8 mouse cellular contexts compared by ENCODE assay signal in genomic region chr7:101323141-101323594, GRCm38 (mm10). TPM values are rescaled to one million over a fixed set of nuclear protein-coding genes. Genes with fewer than 3 reads are reported as not detected.
DNase-seq lines count a peak whose midpoint lies in the region; ATAC-seq and TF ChIP-seq lines count a peak whose summit lies in the region.

No protein-coding gene starts in this region.

- H3K4me1 ChIP-seq in hindbrain, embryonic 13.5 days (replicated peaks): peaks cover 26% of the 10 kb centered on the region
- 0 out of 2 replicates have a peak, but pooled peaks cover 6% of the 10 kb centered on the region for H3K4me1 ChIP-seq in hindbrain, embryonic 14.5 days (replicated peaks; ENCODE audit: control insufficient read depth, insufficient read depth, low read length)
- peaks cover 33% of the 10 kb centered on the region for H3K4me1 ChIP-seq in intestine, embryonic 15.5 days (replicated peaks)
- peaks cover 21 to 55% of the 10 kb centered on the region in 2 experiments for H3K4me1 ChIP-seq in liver, embryonic 14.5 days (replicated peaks; ENCODE audit: control insufficient read depth in 2 of 2, insufficient read depth in 2 of 2, low read length in 1 of 2)

- no peak for DNase-seq in hindbrain, embryonic 14.5 days (ENCODE audit: low spot score)
- DNase-seq in cerebellum, adult 8-10 months: peak; percentile 42
- DNase-seq in liver, embryonic 14.5 days (ENCODE audit: low read depth in 3 of 3, low spot score in 3 of 3): no peak
- DNase-seq in adrenal gland, adult 2 months: no peak
- no peak for DNase-seq in embryo, embryonic 10.5 days (ENCODE audit: low spot score)
- DNase-seq in left cerebral cortex, adult 2 months (ENCODE audit: extremely low spot score in 1 of 2, low spot score in 2 of 2): no peak

- no peaks in the 10 kb centered on the region for H3K36me3 ChIP-seq in hindbrain, embryonic 13.5 days
- H3K36me3 ChIP-seq in hindbrain, embryonic 14.5 days (replicated peaks; ENCODE audit: control insufficient read depth, insufficient read depth): no peaks in the 10 kb centered on the region
- no peaks in the 10 kb centered on the region for H3K36me3 ChIP-seq in intestine, embryonic 15.5 days
- H3K36me3 ChIP-seq in liver, embryonic 14.5 days (replicated peaks; ENCODE audit: control insufficient read depth, insufficient read depth, low read depth): no peaks in the 10 kb centered on the region; the same call in 1 of the 2 replicates

- 63% methylated on average over 4 of the region's 4 CpGs for WGBS in hindbrain, embryonic 13.5 days
- 59% methylated on average over 4 of the region's 4 CpGs for WGBS in hindbrain, embryonic 14.5 days
- WGBS in intestine, embryonic 15.5 days: 47% methylated on average over 4 of the region's 4 CpGs
- WGBS in liver, embryonic 14.5 days (ENCODE audit: insufficient replicate concordance): 34% methylated on average over 4 of the region's 4 CpGs

- no peak overlapping the region for H3K4me2 ChIP-seq in hindbrain, embryonic 13.5 days
- H3K4me2 ChIP-seq in hindbrain, embryonic 14.5 days (replicated peaks): no peak overlapping the region
- H3K4me2 ChIP-seq in intestine, embryonic 15.5 days (replicated peaks): peak overlapping the region; percentile 96
- H3K4me2 ChIP-seq in liver, embryonic 14.5 days (ENCODE audit: low read depth): peak overlapping the region; percentile 76

- no peak for ATAC-seq in hindbrain, embryonic 13.5 days (ENCODE audit: low FRiP score)
- no peak for ATAC-seq in hindbrain, embryonic 14.5 days (ENCODE audit: low FRiP score)
- peak; percentile 72 for ATAC-seq in intestine, embryonic 15.5 days
- ATAC-seq in liver, embryonic 14.5 days (ENCODE audit: insufficient read depth): peak; percentile 49

- 0 out of 2 replicates have a peak overlapping the region, but pooled peaks have one; percentile 25 for H3K9ac ChIP-seq in hindbrain, embryonic 13.5 days
- no peak overlapping the region for H3K9ac ChIP-seq in hindbrain, embryonic 14.5 days
- H3K9ac ChIP-seq in intestine, embryonic 15.5 days: peak overlapping the region; percentile 73
- no peak overlapping the region for H3K9ac ChIP-seq in liver, embryonic 14.5 days (replicated peaks)

- no peaks in the 10 kb centered on the region for H3K9me3 ChIP-seq in hindbrain, embryonic 13.5 days
- no peaks in the 10 kb centered on the region for H3K9me3 ChIP-seq in hindbrain, embryonic 14.5 days (ENCODE audit: control insufficient read depth, low read length)
- H3K9me3 ChIP-seq in intestine, embryonic 15.5 days: no peaks in the 10 kb centered on the region
- H3K9me3 ChIP-seq in liver, embryonic 14.5 days (ENCODE audit: control insufficient read depth, low read length): no peaks in the 10 kb centered on the region

- peaks cover 41% of the 10 kb centered on the region for H3K27me3 ChIP-seq in hindbrain, embryonic 13.5 days
- 0 out of 2 replicates have a peak, but pooled peaks cover 3% of the 10 kb centered on the region for H3K27me3 ChIP-seq in hindbrain, embryonic 14.5 days (ENCODE audit: control insufficient read depth, insufficient read depth, low read length)
- H3K27me3 ChIP-seq in intestine, embryonic 15.5 days (replicated peaks): no peaks in the 10 kb centered on the region
- no peaks in the 10 kb centered on the region for H3K27me3 ChIP-seq in liver, embryonic 14.5 days (ENCODE audit: control insufficient read depth, insufficient read depth, low read length)

- TF ChIP-seq CTCF in liver, embryonic 14.5 days (IDR thresholded peaks at IDR 0.05; ENCODE audit: low read depth): peak; percentile 64
- TF ChIP-seq CTCF in left cerebral cortex, adult 2 months (IDR thresholded peaks at IDR 0.05): no peak

- TF ChIP-seq EP300 in liver, embryonic 14.5 days (IDR thresholded peaks at IDR 0.05; ENCODE audit: low read depth): no peak

- intact Hi-C loops in left cerebral cortex, adult 2 months (cut with DNase I): no loop called here

- no peak overlapping the region for H3K4me3 ChIP-seq in hindbrain, embryonic 13.5 days
- no peak overlapping the region for H3K4me3 ChIP-seq in hindbrain, embryonic 14.5 days (replicated peaks; ENCODE audit: low read length)
- peak overlapping the region; percentile 81 for H3K4me3 ChIP-seq in intestine, embryonic 15.5 days (replicated peaks)
- peak overlapping the region; percentile 57 to 66 for H3K4me3 ChIP-seq in liver, embryonic 14.5 days (ENCODE audit: insufficient read depth in 1 of 2, low read depth in 2 of 2, low read length in 2 of 2)
- H3K4me3 ChIP-seq in left cerebral cortex, adult 2 months: no peak overlapping the region

- H3K27ac ChIP-seq in hindbrain, embryonic 13.5 days: no peak overlapping the region
- H3K27ac ChIP-seq in hindbrain, embryonic 14.5 days: no peak overlapping the region
- H3K27ac ChIP-seq in intestine, embryonic 15.5 days: peak overlapping the region; percentile 90
- no peak overlapping the region for H3K27ac ChIP-seq in liver, embryonic 14.5 days
- no peak overlapping the region for H3K27ac ChIP-seq in left cerebral cortex, adult 2 months

RNA-seq across cellular contexts. Expression of gene Stard10, which starts 6.3 kb away (rescaled TPM):
- polyA plus RNA-seq in hindbrain, embryonic 13.5 days (2015; fragmentation: Nextera tagmentation; extraction: Ambion mirVana): 9.7 and 10.0 TPM in 2 replicates
- 12.7 and 14.3 TPM in 2 replicates for polyA plus RNA-seq in hindbrain, embryonic 14.5 days (2014; fragmentation: Nextera tagmentation; extraction: Ambion mirVana)
- 111 and 125 TPM in 2 replicates for polyA plus RNA-seq in intestine, embryonic 15.5 days (2015; fragmentation: Nextera tagmentation; extraction: Ambion mirVana)
- 71.0 and 71.8 TPM in 2 replicates for polyA plus RNA-seq in liver, embryonic 14.5 days (2012; rRNA removed)
- 98.2 and 102 TPM in 2 replicates for polyA plus RNA-seq in liver, embryonic 14.5 days (2014; fragmentation: Nextera tagmentation; extraction: Ambion mirVana)
- total RNA-seq in adrenal gland, adult 2 months (2021): 10 to 100 TPM; 29.9 to 78.1 TPM
- 27.6 and 46.9 TPM in 2 replicates for polyA plus RNA-seq in adrenal gland, adult 2 months (2012; rRNA removed)
- total RNA-seq in left cerebral cortex, adult 2 months (2021): 10 to 100 TPM; 81.7 to 84.3 TPM

RNA-seq across cellular contexts. Expression of gene Atg16l2, which starts 21.1 kb away (rescaled TPM):
- polyA plus RNA-seq in hindbrain, embryonic 13.5 days (2015; fragmentation: Nextera tagmentation; extraction: Ambion mirVana): 17.5 and 20.8 TPM in 2 replicates
- polyA plus RNA-seq in hindbrain, embryonic 14.5 days (2014; fragmentation: Nextera tagmentation; extraction: Ambion mirVana): 19.3 and 21.3 TPM in 2 replicates
- polyA plus RNA-seq in intestine, embryonic 15.5 days (2015; fragmentation: Nextera tagmentation; extraction: Ambion mirVana): 14.3 and 16.1 TPM in 2 replicates
- 3.1 and 3.5 TPM in 2 replicates for polyA plus RNA-seq in liver, embryonic 14.5 days (2012; rRNA removed)
- polyA plus RNA-seq in liver, embryonic 14.5 days (2014; fragmentation: Nextera tagmentation; extraction: Ambion mirVana): 1.3 and 1.8 TPM in 2 replicates
- 10 to 100 TPM; 17.7 to 22.3 TPM for total RNA-seq in adrenal gland, adult 2 months (2021)
- polyA plus RNA-seq in adrenal gland, adult 2 months (2012; rRNA removed): 17.5 and 19.5 TPM in 2 replicates
- total RNA-seq in left cerebral cortex, adult 2 months (2021): 10 to 100 TPM; 67.5 to 67.8 TPM

RNA-seq across cellular contexts. Expression of gene Arap1, which starts 24.7 kb away (rescaled TPM):
- polyA plus RNA-seq in hindbrain, embryonic 13.5 days (2015; fragmentation: Nextera tagmentation; extraction: Ambion mirVana): 7.6 and 11.6 TPM in 2 replicates
- polyA plus RNA-seq in hindbrain, embryonic 14.5 days (2014; fragmentation: Nextera tagmentation; extraction: Ambion mirVana): 11.3 and 11.5 TPM in 2 replicates
- polyA plus RNA-seq in intestine, embryonic 15.5 days (2015; fragmentation: Nextera tagmentation; extraction: Ambion mirVana): 56.3 and 58.4 TPM in 2 replicates
- 13.3 and 13.7 TPM in 2 replicates for polyA plus RNA-seq in liver, embryonic 14.5 days (2012; rRNA removed)
- polyA plus RNA-seq in liver, embryonic 14.5 days (2014; fragmentation: Nextera tagmentation; extraction: Ambion mirVana): 12.9 and 13.9 TPM in 2 replicates
- 10 to 100 TPM; 31.2 to 49.8 TPM for total RNA-seq in adrenal gland, adult 2 months (2021)
- polyA plus RNA-seq in adrenal gland, adult 2 months (2012; rRNA removed): 58.4 and 60.7 TPM in 2 replicates
- total RNA-seq in left cerebral cortex, adult 2 months (2021): 10 to 100 TPM; 16.6 to 22.1 TPM

Comparison
In these comparisons a context has a peak if more than half of its experiments do, and no peak if none do; other contexts are left out.
1. H3K9ac ChIP-seq: peak in hindbrain, embryonic 13.5 days (single experiment) and intestine, embryonic 15.5 days (single experiment); none in hindbrain, embryonic 14.5 days (single experiment) and liver, embryonic 14.5 days (single experiment).
2. ATAC-seq: peak in intestine, embryonic 15.5 days (single experiment) and liver, embryonic 14.5 days (single experiment); none in hindbrain, embryonic 13.5 days (single experiment) and hindbrain, embryonic 14.5 days (single experiment).
3. H3K4me2 ChIP-seq: peak in intestine, embryonic 15.5 days (single experiment) and liver, embryonic 14.5 days (single experiment); none in hindbrain, embryonic 13.5 days (single experiment) and hindbrain, embryonic 14.5 days (single experiment).
4. H3K4me3 ChIP-seq: peak in intestine, embryonic 15.5 days (single experiment) and liver, embryonic 14.5 days (2 of 2); none in hindbrain, embryonic 13.5 days (single experiment), hindbrain, embryonic 14.5 days (single experiment) and left cerebral cortex, adult 2 months (single experiment).